Mouse (Mus musculus) heart, postnatal 0 days (tissue): ENCODE measurements around the gene AU021092.

ENCODE experiments used
- CTCF ChIP-seq: IDR thresholded peaks from 2 replicates; pipeline ENCODE4 v1.5.1; 2016; ENCODE audit warnings: antibody characterized with exemption, control low read depth, low read depth
- EP300 ChIP-seq: IDR thresholded peaks from 2 replicates; pipeline ENCODE4 v1.6.1; 2016; ENCODE audit warnings: antibody characterized with exemption, low read depth

DNA sequence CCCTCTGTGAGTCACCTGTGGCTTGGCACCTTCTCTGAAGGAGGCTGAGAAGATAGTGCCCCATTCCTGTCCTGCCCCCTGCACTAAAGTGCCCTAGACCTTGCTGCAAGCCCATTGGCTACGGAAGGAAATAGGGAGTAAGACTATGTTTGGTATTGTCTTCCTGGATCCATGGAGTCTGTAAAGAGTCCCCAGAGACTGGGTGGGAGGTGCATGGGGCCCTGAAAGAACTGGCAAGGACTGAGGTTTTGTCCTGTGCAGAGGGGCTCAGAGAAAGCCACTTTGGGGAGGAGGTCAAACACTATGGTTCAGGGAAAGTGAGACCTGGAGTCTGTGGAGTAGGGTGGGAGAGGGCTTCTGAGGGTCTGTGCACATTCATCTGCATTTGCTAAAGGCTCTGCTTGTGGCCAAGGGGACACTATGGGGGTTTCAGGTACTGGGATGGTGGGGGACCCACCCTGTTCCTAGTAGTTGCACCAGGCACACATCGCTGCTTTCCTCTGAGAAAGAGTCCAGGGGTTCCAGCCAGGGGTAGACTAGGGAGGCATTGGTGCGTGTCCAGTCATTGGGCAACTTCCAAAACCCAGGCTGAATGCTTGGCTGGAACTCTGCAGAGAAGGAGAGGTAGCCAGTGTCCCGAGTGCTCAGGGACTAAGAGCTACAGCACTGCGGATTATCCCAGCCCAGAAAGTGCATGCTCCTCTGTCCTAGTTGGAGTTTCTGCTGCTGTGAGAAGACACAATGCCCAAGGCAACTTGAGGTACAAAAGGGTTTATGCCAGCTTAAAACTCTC, 4.6 kb downstream of the AU021092 start:
- TF ChIP-seq CTCF = no peak
- TF ChIP-seq EP300 = no peak
